Mouse (Mus musculus) lung, embryonic 16.5 days (tissue): Measurements from ENCODE around the gene Ranbp10. TPM values are rescaled to one million over a fixed set of nuclear protein-coding genes. Genes with fewer than 3 reads are reported as not detected.

Experiments used
- ATAC-seq: fragments of 200-750 bp; cut with Nextera tagmentation; 2 replicates; pipeline ENCODE4 v1.8.0; 2017; ENCODE audit warnings: low read depth, mild to moderate bottlenecking, moderate library complexity
- H3K27ac ChIP-seq: fragments of 300-500 bp; sonication (generic); 2 replicates; pipeline ENCODE4 v1.5.1; 2014; ENCODE audit warnings: mild to moderate bottlenecking, control low read depth, low read length
- H3K27me3 ChIP-seq: fragments of 300-500 bp; sonication (generic); 2 replicates; pipeline ENCODE4 v1.6.1; 2014; ENCODE audit warnings: low read depth, low read length, mixed read lengths; ENCODE audit not compliant: control insufficient read depth, insufficient read depth
- H3K36me3 ChIP-seq: fragments of 300-500 bp; sonication (generic); 2 replicates; pipeline ENCODE4 v1.6.1; 2014; ENCODE audit warnings: low read length; ENCODE audit not compliant: control insufficient read depth, insufficient read depth
- H3K4me1 ChIP-seq: fragments of 300-500 bp; sonication (generic); replicated peaks from 2 replicates; pipeline ENCODE4 v1.6.1; 2014; ENCODE audit warnings: low read length, mixed read lengths; ENCODE audit not compliant: control insufficient read depth, insufficient read depth
- H3K4me2 ChIP-seq: fragments of 300-500 bp; sonication (generic); 2 replicates; pipeline ENCODE4 v1.6.1; 2014; ENCODE audit warnings: low read depth, low read length, control low read depth
- H3K4me3 ChIP-seq: fragments of 300-500 bp; sonication (generic); 2 replicates; pipeline ENCODE4 v1.5.1; 2014; ENCODE audit warnings: mild to moderate bottlenecking, low read length, control low read depth
- H3K9ac ChIP-seq: fragments of 300-500 bp; sonication (generic); 2 replicates; pipeline ENCODE4 v1.6.1; 2014; ENCODE audit warnings: low read length, control low read depth
- H3K9me3 ChIP-seq: fragments of 300-500 bp; sonication (generic); 2 replicates; pipeline ENCODE4 v1.6.1; 2016; ENCODE audit warnings: low read length; ENCODE audit not compliant: control insufficient read depth
- WGBS: fragments of 180-500 bp; shearing (Covaris S2); extraction: QIAGEN DNeasy Blood & Tissue Kit; methylation state at CpG from one replicate; pipeline ENCODE4 v1.1.7; 2014; 5-methylcytosine and 5-hydroxymethylcytosine counted together
- polyA plus RNA-seq: library from polyadenylated mRNA; unstranded; fragments of >200 nt; fragmentation: Nextera tagmentation; extraction: Ambion mirVana; gene quantifications from 2 replicates; pipeline ENCODE4 v1.2.1, GENCODE M21; 2015

Ranbp10 gene
- polyA plus RNA-seq: 10.0 and 13.0 TPM in 2 replicates

DNA sequence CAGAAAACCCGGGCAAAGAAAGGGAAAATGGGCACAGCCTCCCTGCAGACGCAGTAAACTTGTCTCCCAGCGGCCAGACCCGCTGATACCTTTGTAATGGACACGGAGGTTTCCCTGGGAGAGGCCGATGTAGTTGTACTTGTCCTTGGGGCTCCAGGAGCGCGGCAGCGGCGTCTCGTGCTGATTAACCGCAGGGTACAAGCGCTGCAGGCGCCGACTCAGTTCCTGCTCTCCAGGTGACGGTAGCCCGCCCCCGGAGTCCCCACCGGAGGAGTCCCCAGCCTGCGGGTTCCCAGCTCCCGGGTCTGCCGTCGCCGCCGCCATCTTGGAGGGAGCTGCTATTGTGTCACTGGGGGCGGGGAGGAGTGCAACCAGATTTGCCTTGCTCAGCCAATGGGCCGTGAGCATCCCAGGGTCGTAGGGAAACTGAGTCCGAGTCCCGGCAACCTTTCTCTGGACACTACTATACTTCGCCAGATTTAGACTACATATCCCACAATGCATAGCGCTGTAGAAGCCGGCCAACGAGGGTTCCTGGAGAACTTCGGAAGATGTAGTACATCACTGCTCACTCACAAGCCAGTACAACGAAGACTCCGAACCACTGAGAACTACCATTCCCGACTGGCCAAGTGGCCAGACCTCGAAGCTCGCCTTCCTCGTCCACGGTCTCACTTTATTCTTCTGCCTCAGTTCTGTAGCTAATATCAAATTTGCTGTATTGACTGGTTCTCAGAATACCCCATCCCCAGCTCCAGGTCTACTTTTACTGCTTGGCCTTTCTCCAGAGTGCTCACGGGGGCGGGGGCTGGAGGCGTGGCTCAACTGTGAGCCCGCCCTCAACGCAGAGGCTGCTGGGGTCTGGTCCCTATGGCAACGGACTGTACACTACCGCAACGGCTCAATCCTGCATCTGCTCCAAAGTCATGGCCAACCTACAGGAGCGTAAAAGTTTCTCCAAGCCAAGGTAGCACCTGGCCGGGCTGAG, at the start of gene Ranbp10, which contains the start of gene Tsnaxip1:
TSS of gene Ranbp10 (minus strand) at position 490 of the 988 bp plus-strand sequence.
TSS of gene Tsnaxip1 (plus strand) at position 871 of the 988 bp plus-strand sequence.
- H3K4me3 ChIP-seq: peak within 1 kb of the TSS; percentile 96
- peak within 1 kb of the TSS; percentile 93 for H3K9ac ChIP-seq
- H3K27me3 ChIP-seq: no peaks in the 10 kb centered on the region
- WGBS: under 1% methylated on average over 52 of the region's 52 CpGs
- no peaks in the 10 kb centered on the region for H3K9me3 ChIP-seq
- ATAC-seq: peak; percentile 98
- peak within 1 kb of the TSS; percentile 88 for H3K4me2 ChIP-seq
- peaks cover 3% of the 10 kb centered on the region; the same call in 1 of the 2 replicates for H3K36me3 ChIP-seq
- H3K27ac ChIP-seq: peak within 1 kb of the TSS; percentile 78
- peaks cover 13% of the 10 kb centered on the region for H3K4me1 ChIP-seq

DNA sequence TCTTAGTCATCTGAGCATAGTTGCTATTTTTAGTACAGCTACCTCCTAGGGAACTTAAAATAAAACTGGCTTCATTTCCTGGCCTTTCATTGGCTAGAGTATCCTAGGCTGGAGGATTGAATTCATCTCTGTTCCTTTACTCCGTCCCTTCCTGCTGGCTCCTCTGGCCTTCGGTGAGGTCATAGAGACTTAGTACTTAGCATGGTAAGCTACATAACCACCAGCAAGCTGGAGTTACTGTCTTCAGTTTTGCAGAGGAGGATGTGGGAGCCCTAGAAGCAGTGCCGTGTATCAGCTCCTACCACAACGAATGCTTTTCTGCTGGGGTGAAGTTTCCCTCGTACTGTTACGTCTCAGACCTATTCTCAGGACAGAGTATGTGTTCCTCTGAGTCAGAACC, 47.2 kb upstream of the Ranbp10 start:
- H3K36me3 ChIP-seq: peaks cover 34% of the 10 kb centered on the region
- no peak overlapping the region for H3K4me3 ChIP-seq
- no peaks in the 10 kb centered on the region for H3K9me3 ChIP-seq
- no peaks in the 10 kb centered on the region for H3K27me3 ChIP-seq
- 0 out of 2 replicates have a peak, but pooled peaks have one; percentile 47 for ATAC-seq
- H3K27ac ChIP-seq: no peak overlapping the region
- H3K4me1 ChIP-seq: no peaks in the 10 kb centered on the region
- no peak overlapping the region for H3K9ac ChIP-seq
- H3K4me2 ChIP-seq: no peak overlapping the region
- 83% methylated on average over 6 of the region's 6 CpGs for WGBS

DNA sequence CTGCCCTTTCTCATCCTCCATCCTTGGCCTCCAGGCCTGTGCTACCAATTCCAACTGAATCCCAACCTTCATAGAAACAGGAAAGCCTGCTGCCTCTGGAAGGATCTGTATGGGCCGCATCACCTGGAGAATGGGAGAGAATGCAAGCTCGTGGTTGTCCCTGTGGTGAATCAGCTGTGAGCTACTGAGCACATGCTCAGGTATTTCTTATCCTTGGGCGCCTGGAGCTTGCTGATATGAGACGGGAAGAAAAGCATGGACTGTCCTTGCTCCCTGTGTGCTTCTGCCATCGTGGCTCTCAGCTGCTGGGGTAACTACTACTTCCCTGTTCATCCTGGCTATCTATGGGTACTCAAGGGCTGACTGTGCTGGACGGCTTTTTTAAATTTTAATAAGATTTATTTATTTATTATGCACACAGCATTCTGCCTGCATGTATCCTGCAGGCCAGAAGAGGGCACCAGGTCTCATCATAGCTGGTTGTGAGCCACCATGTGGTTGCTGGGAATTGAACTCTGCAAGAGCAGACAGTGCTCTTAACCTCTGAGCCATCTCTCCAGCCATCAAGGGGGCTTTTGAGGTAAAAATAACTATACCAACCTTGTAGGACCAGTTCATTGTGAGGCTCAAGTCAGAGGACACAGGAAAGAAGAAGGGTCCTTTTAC, 39.3 kb upstream of the Ranbp10 start:
- H3K36me3 ChIP-seq: peaks cover 32% of the 10 kb centered on the region
- 77% methylated on average over 6 of the region's 6 CpGs for WGBS
- no peak overlapping the region for H3K4me3 ChIP-seq
- peaks cover 12% of the 10 kb centered on the region for H3K4me1 ChIP-seq
- H3K27me3 ChIP-seq: no peaks in the 10 kb centered on the region
- no peak overlapping the region for H3K27ac ChIP-seq
- no peak overlapping the region for H3K4me2 ChIP-seq
- H3K9ac ChIP-seq: no peak overlapping the region
- no peaks in the 10 kb centered on the region for H3K9me3 ChIP-seq
- ATAC-seq: no peak

DNA sequence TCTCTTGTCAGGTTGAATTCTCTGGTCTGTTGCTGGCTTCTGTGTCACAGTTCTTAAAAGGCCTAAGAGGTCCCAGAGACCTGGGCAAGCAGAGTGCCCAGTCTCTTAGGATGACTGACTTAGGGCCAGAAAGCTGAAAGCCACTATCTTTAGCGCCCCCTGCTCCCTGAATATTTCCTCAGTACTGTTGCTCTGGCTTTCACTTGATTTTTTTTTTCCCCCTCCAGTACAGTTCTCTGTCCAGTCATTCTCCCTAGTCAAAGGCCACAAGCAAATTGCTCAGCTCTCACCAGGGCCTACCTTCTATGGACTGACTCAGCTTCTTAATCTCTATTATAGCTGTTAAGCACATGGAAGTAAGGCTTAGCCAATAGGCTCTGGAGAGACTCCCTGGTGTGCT, 34.8 kb upstream of the Ranbp10 start:
- peak overlapping the region; percentile 98 for H3K9ac ChIP-seq
- peaks cover 31% of the 10 kb centered on the region for H3K4me1 ChIP-seq
- H3K27ac ChIP-seq: no peak overlapping the region

DNA sequence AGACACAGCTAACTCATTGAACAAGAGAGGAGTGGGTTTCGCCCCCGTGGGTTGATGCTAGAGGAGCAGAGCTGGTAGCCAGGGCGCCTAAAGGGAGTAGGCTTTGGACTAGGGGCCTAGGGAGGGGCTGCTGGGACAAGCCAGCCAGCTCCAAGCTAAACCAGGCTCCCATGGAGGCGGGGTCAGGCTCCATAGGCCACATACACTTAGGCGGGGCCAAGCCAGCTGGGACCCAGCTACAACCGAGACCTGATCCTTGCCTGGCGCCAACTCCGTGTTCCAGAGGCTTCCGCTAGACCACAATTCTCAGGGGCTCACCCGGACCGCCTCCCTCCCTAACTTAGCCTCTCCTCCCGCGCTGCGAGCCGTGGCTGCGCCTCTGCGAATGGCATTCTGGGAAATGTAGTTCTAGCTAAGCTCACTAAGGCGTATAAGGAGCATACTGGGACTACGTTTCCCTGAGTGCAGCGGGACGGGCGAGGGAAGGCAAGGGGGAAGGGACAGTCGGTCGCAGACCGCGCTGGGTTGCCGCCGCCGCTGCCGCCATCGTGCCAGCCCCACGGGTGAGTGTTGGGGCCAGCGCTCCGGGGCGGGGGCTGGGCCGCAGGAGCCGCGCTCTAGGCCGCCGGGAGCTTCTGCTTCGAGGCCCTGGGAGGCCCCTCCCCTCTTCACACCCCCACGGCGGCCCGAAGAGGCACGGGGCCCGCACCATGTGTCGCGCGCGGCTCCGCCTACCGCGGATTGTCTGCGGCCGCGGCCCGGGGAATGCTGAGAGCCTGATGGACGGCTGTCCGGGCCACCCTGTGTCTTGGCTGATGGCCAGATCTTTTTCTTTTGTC, 33.2 kb upstream of the Ranbp10 start, which contains the start of gene Nutf2:
TSS of gene Nutf2 (plus strand) at position 438 of the 839 bp plus-strand sequence.
- H3K9me3 ChIP-seq: no peaks in the 10 kb centered on the region
- H3K4me2 ChIP-seq: peak within 1 kb of the TSS; percentile 65
- H3K36me3 ChIP-seq: peaks cover 12% of the 10 kb centered on the region
- H3K4me1 ChIP-seq: peaks cover 37% of the 10 kb centered on the region
- no peaks in the 10 kb centered on the region for H3K27me3 ChIP-seq
- H3K4me3 ChIP-seq: peak within 1 kb of the TSS; percentile 99
- peak; percentile 99 for ATAC-seq
- under 1% methylated on average over 53 of the region's 59 CpGs for WGBS
- H3K9ac ChIP-seq: peak within 1 kb of the TSS; percentile 98
- peak within 1 kb of the TSS; percentile 95 for H3K27ac ChIP-seq

More for the DNA sequence above, 34.8 kb upstream of the Ranbp10 start:
- peaks cover 23% of the 10 kb centered on the region for H3K36me3 ChIP-seq
- no peak for ATAC-seq
- H3K4me2 ChIP-seq: peak overlapping the region; percentile 65
- peak overlapping the region; percentile 99 for H3K4me3 ChIP-seq
- H3K9me3 ChIP-seq: no peaks in the 10 kb centered on the region
- H3K27me3 ChIP-seq: no peaks in the 10 kb centered on the region
- WGBS: 0% methylated on average over 1 of the region's 1 CpGs

DNA sequence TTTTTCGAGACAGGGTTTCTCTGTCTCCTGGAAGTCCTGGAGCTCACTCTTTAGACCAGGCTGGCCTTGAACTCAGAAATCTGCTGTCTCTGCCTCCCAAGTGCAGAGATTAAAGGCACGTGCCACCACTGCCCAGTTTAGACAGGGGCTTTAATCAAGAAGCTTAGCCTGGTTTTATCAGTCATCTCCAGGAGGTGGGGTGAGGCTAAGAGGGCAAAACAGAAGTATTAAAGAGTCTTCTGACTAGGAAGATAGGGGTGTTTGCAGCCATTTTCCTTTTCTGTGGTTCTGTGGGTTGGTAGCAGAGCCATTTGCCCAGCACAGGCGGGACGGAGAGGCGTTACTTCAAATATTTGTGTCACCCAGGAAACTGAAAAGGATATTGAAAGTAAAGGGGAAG, 32.2 kb upstream of the Ranbp10 start:
- WGBS: 49% methylated on average over 5 of the region's 5 CpGs
- Histone ChIP-seq H3K4me3 (no peak overlapping the region; the same call in 1 of the 2 replicates), H3K4me1 (peaks cover 37% of the 10 kb centered on the region), H3K27me3 (no peaks in the 10 kb centered on the region), H3K9me3 (no peaks in the 10 kb centered on the region), H3K4me2 (peak overlapping the region; percentile 54; the same call in 1 of the 2 replicates), H3K27ac (peak overlapping the region; percentile 95; the same call in 1 of the 2 replicates), H3K36me3 (peaks cover 10% of the 10 kb centered on the region; the same call in 1 of the 2 replicates), H3K9ac (peak overlapping the region; percentile 67)
- ATAC-seq: no peak

DNA sequence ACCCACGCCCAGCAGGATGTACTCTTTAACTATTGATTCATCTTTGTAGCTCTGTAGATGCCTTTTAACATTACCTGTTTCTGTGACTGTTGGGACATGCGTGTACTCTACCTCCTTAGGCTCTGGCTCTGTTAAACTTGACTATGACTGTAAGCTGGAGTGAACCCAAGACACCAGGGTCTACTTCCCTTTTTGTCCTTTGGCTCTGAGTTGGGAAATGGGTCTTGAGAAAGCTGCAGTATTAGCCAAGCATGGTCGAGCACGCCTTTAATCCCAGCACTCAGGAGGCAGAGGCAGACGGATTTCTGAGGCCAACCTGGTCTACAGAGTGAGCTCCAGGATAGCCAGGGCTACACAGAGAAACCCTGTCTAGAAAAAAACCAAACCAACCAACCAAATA, 31.3 kb upstream of the Ranbp10 start:
- 84% methylated on average over 5 of the region's 5 CpGs for WGBS
- H3K4me2 ChIP-seq: no peak overlapping the region
- no peaks in the 10 kb centered on the region for H3K9me3 ChIP-seq
- H3K27ac ChIP-seq: no peak overlapping the region
- no peak overlapping the region; the same call in 1 of the 2 replicates for H3K9ac ChIP-seq
- no peak overlapping the region for H3K4me3 ChIP-seq
- peaks cover 37% of the 10 kb centered on the region for H3K4me1 ChIP-seq
- peaks cover 8% of the 10 kb centered on the region; the same call in 1 of the 2 replicates for H3K36me3 ChIP-seq
- ATAC-seq: no peak
- H3K27me3 ChIP-seq: no peaks in the 10 kb centered on the region

DNA sequence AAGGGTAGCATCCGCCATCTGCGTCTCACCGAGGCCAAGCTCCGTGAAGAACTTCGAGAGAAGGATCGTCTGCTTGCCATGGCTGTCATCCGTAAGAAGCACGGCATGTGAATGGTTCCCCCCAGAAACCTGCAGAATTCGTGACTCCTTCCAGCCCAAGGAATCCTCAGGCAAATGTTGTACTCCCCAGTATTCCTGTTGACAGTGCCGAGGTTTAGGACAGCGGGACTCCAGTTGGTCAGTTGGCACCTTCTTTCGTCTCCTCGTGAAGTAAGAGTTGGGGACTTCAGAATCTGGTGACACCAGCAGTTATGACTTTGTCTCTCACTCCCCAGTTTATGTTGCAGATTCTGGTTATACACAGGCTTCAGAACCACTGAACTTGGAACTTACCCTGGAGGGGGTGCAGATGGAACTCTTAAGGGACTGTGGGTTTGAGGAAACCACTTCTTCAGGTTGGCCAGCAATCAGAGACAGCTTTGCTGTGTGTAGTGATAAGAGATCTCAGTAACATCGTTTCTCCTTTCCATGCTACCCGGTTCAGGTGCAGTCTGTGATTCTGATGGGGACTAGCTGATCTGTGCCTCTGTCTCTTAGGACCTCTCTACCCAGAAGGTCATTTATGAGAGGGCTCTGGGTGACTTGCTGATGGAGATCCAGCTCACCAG, 29.2 kb upstream of the Ranbp10 start:
- Histone ChIP-seq H3K9ac (peak overlapping the region; percentile 91), H3K4me3 (peak overlapping the region; percentile 89), H3K4me1 (peaks cover 26% of the 10 kb centered on the region), H3K9me3 (no peaks in the 10 kb centered on the region), H3K4me2 (peak overlapping the region; percentile 91), H3K27ac (peak overlapping the region; percentile 84; the same call in 1 of the 2 replicates), H3K36me3 (peaks cover 6% of the 10 kb centered on the region; the same call in 1 of the 2 replicates), H3K27me3 (no peaks in the 10 kb centered on the region)
- 8% methylated on average over 15 of the region's 15 CpGs for WGBS
- no peak for ATAC-seq
